Mouse (Mus musculus) adrenal gland, postnatal 25 days (tissue): ENCODE measurements around the gene Gdf11. TPM values are rescaled to one million over a fixed set of nuclear protein-coding genes. Genes with fewer than 3 reads are reported as not detected.

Experiments
- DNase-seq: peaks from one replicate; pipeline ENCODE4 v3.0.0; 2021; ENCODE audit warnings: mixed read lengths
- long read RNA-seq: library from polyadenylated mRNA; stranded (forward); transcript quantifications from one replicate; pipeline ENCODE4 v2.0.0, GENCODE M21; 2021
- total RNA-seq: library from RNA; stranded (reverse); gene quantifications from 2 replicates; pipeline ENCODE4 v1.2.3, GENCODE M21; 2021

The Gdf11 gene
- total RNA-seq = 1.5 and 1.9 TPM in 2 replicates
- long read RNA-seq, full-length matches to known transcripts = 1 of 2 reads
- long read RNA-seq, partial matches to known transcripts = 0 of 2 reads
- long read RNA-seq, other reads (novel, unspliced or antisense) = 1 of 2 reads

- DNase-seq = peak; percentile 58
Measured at GRCm38 (mm10) chr10:128891296-128892094, at the start of gene Gdf11. Gene Gdf11, minus strand, starts transcription at chr10:128891718.

- DNase-seq = no peak
Measured at GRCm38 (mm10) chr10:128940475-128941061, 49.0 kb upstream of the Gdf11 start.

GRCm38 (mm10) chr10:128938974-128939373, 47.5 kb upstream of the Gdf11 start:
- DNase-seq = no peak

- peak; percentile 71 for DNase-seq
Measured at GRCm38 (mm10) chr10:128938457-128938856, 46.9 kb upstream of the Gdf11 start.

- no peak for DNase-seq
Measured at GRCm38 (mm10) chr10:128937756-128938390, 46.4 kb upstream of the Gdf11 start.

- DNase-seq = no peak
Measured at GRCm38 (mm10) chr10:128935826-128936440, 44.4 kb upstream of the Gdf11 start.

GRCm38 (mm10) chr10:128934997-128935787, 43.7 kb upstream of the Gdf11 start:
- no peak for DNase-seq

- no peak for DNase-seq
Measured at GRCm38 (mm10) chr10:128933976-128934721, 42.6 kb upstream of the Gdf11 start.

GRCm38 (mm10) chr10:128933574-128933973, 42.1 kb upstream of the Gdf11 start, which contains the start of gene Itga7:
Gene Itga7, plus strand, starts transcription at chr10:128933818.
- DNase-seq = peak; percentile 61

GRCm38 (mm10) chr10:128931441-128931840, 39.9 kb upstream of the Gdf11 start:
- DNase-seq = no peak

GRCm38 (mm10) chr10:128929638-128930378, 38.3 kb upstream of the Gdf11 start:
- no peak for DNase-seq

- DNase-seq = no peak
Measured at GRCm38 (mm10) chr10:128928356-128928755, 36.8 kb upstream of the Gdf11 start.

- no peak for DNase-seq
Measured at GRCm38 (mm10) chr10:128923935-128924334, 32.4 kb upstream of the Gdf11 start, which contains the start of gene Bloc1s1. Gene Bloc1s1, minus strand, starts transcription at chr10:128924035.

- DNase-seq = peak; percentile 98
Measured at GRCm38 (mm10) chr10:128923013-128923691, 31.6 kb upstream of the Gdf11 start.

GRCm38 (mm10) chr10:128922822-128923012, 31.2 kb upstream of the Gdf11 start, which contains the start of gene Rdh5:
Gene Rdh5, minus strand, starts transcription at chr10:128922888.
- DNase-seq = no peak

GRCm38 (mm10) chr10:128921883-128922821, 30.6 kb upstream of the Gdf11 start:
- DNase-seq = peak; percentile 50

GRCm38 (mm10) chr10:128921251-128921650, 29.7 kb upstream of the Gdf11 start:
- DNase-seq = no peak

- no peak for DNase-seq
Measured at GRCm38 (mm10) chr10:128920736-128921161, 29.2 kb upstream of the Gdf11 start.

GRCm38 (mm10) chr10:128919966-128920365, 28.4 kb upstream of the Gdf11 start:
- no peak for DNase-seq
